Mouse (Mus musculus) stomach, embryonic 14.5 days (tissue): ENCODE data around the gene Gjb3. TPM values are rescaled to one million over a fixed set of nuclear protein-coding genes. Genes with fewer than 3 reads are reported as not detected.

Experiments used
- ATAC-seq: fragments of 200-750 bp; cut with Nextera tagmentation; 2 replicates; pipeline ENCODE4 v1.8.0; 2017; ENCODE audit warnings: low read depth, moderate TSS enrichment; ENCODE audit not compliant: insufficient number of reproducible peaks, insufficient read depth, low FRiP score
- H3K27ac ChIP-seq: fragments of 300-500 bp; sonication (generic); 2 replicates; pipeline ENCODE4 v1.5.1; 2014; ENCODE audit warnings: mild to moderate bottlenecking, low read length, moderate library complexity, mixed read lengths
- H3K27me3 ChIP-seq: fragments of 300-500 bp; sonication (generic); 2 replicates; pipeline ENCODE4 v1.6.1; 2014; ENCODE audit warnings: low read length, control low read depth, mixed read lengths; ENCODE audit not compliant: control insufficient read depth, insufficient read depth
- H3K36me3 ChIP-seq: fragments of 300-500 bp; sonication (generic); 2 replicates; pipeline ENCODE4 v1.6.1; 2014; ENCODE audit warnings: mild to moderate bottlenecking, control low read depth, low read length, moderate library complexity, mixed read lengths; ENCODE audit not compliant: control insufficient read depth, insufficient read depth
- H3K4me1 ChIP-seq: fragments of 300-500 bp; sonication (generic); 2 replicates; pipeline ENCODE4 v1.6.1; 2014; ENCODE audit warnings: low read length, control low read depth, mixed read lengths; ENCODE audit not compliant: control insufficient read depth, insufficient read depth
- H3K4me2 ChIP-seq: fragments of 300-500 bp; sonication (generic); replicated peaks from 2 replicates; pipeline ENCODE4 v1.6.1; 2014; ENCODE audit warnings: low read depth, low read length, control low read depth
- H3K4me3 ChIP-seq: fragments of 300-500 bp; sonication (generic); 2 replicates; pipeline ENCODE4 v1.5.1; 2014; ENCODE audit warnings: low read depth, low read length, control low read depth
- H3K9ac ChIP-seq: fragments of 300-500 bp; sonication (generic); replicated peaks from 2 replicates; pipeline ENCODE4 v1.6.1; 2014; ENCODE audit warnings: low read depth, mild to moderate bottlenecking, control low read depth, low read length, moderate library complexity, mixed read lengths
- H3K9me3 ChIP-seq: fragments of 300-500 bp; sonication (generic); 2 replicates; pipeline ENCODE4 v1.6.1; 2016; ENCODE audit warnings: low read depth, low read length, control low read depth; ENCODE audit not compliant: control insufficient read depth
- WGBS: fragments of 180-500 bp; shearing (Covaris S2); extraction: QIAGEN DNeasy Blood & Tissue Kit; methylation state at CpG from one replicate; pipeline ENCODE4 v1.1.7; 2014; 5-methylcytosine and 5-hydroxymethylcytosine counted together
- polyA plus RNA-seq: library from polyadenylated mRNA; unstranded; fragments of >200 nt; fragmentation: Nextera tagmentation; extraction: Ambion mirVana; gene quantifications from 2 replicates; pipeline ENCODE4 v1.2.1, GENCODE M21; 2014

Gjb3 gene
- polyA plus RNA-seq, 1 experiment from 2014 or later, result 5.2 TPM

DNA sequence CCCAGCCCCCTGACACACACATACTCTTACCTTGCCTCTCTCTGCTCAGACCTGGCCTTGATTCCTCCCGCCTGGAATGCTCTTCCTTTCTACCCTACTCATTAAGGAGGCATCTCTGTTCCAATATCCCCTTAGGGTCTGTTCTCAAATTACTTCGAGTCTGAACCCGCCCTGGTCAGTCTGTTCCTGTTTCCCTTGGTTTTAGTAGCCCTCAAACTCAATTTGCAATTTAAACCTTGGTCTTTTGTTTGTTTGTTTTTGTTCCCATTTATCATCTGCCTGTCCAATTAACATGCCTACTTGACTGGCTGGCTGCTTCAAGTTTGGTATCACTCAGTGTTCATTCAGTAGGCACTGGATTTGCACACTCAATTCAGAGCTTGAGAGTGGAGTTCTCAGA is 1.6 kb downstream of the Gjb3 start:
- H3K4me2 ChIP-seq, result no peak overlapping the region
- WGBS, result 6% methylated on average over 3 of the region's 3 CpGs
- no peak overlapping the region for H3K27ac ChIP-seq
- no peaks in the 10 kb centered on the region for H3K9me3 ChIP-seq
- H3K27me3 ChIP-seq, result peaks cover 34% of the 10 kb centered on the region
- no peak for ATAC-seq
- no peak overlapping the region for H3K9ac ChIP-seq
- H3K4me3 ChIP-seq, result no peak overlapping the region
- H3K36me3 ChIP-seq, result no peaks in the 10 kb centered on the region
- peaks cover 8% of the 10 kb centered on the region; the same call in 1 of the 2 replicates for H3K4me1 ChIP-seq

DNA sequence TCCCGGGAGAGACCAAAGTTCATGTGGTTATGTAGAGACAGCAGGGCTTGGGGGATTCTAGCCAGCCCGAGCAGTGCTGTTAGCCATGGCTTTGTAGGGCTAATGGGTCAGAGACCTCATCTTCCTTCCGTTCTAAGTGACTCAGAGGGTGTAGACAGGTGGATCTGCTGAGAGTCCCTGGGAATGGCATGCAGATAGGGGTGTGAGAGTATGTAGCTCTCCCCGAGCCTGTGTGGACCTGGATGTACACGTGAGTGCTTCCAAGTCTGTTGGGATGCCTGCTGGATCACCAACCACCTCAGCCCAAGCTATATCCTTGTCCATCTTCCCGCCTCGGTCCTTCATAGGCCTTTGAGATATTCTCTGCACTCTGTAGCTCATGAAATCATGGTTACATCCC is 2.3 kb downstream of the Gjb3 start:
- H3K27me3 ChIP-seq, result peaks cover 34% of the 10 kb centered on the region

GRCm38 (mm10) chr4:127327749-127328148 is 2.9 kb downstream of the Gjb3 start:
- no peak overlapping the region for H3K4me2 ChIP-seq
- peaks cover 8% of the 10 kb centered on the region; the same call in 1 of the 2 replicates for H3K4me1 ChIP-seq
- ATAC-seq, result no peak
- WGBS, result 77% methylated on average over 6 of the region's 6 CpGs
- H3K4me3 ChIP-seq, result no peak overlapping the region
- H3K9me3 ChIP-seq, result no peaks in the 10 kb centered on the region
- peaks cover 31% of the 10 kb centered on the region for H3K27me3 ChIP-seq
- H3K9ac ChIP-seq, result no peak overlapping the region
- no peaks in the 10 kb centered on the region for H3K36me3 ChIP-seq
- H3K27ac ChIP-seq, result no peak overlapping the region

More for the DNA sequence above, 2.3 kb downstream of the Gjb3 start:
- Histone ChIP-seq H3K9me3 (no peaks in the 10 kb centered on the region), H3K27ac (no peak overlapping the region), H3K4me1 (peaks cover 8% of the 10 kb centered on the region; the same call in 1 of the 2 replicates), H3K4me2 (no peak overlapping the region), H3K4me3 (no peak overlapping the region), H3K36me3 (no peaks in the 10 kb centered on the region), H3K9ac (no peak overlapping the region)
- no peak for ATAC-seq
- WGBS, result 64% methylated on average over 7 of the region's 7 CpGs

DNA sequence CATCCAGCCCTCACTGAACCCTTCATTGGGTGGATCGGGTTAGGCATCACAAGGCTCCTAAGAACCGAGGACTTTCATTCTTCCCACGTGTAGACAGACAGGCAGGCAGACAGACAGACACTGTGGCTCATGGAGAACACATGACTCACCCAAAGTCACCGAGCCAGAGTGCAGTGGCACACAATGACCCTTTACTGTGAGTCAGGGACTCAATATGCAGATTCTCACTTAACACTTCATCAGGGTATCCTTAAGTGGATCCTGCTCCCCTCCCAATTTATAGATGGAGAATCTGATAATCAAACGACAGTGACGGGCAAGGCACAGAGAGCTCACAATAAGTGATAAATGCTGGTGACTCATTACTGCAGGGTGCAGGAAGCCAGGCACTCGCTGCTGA is 3.4 kb downstream of the Gjb3 start:
- no peak overlapping the region for H3K4me2 ChIP-seq
- 50% methylated on average over 7 of the region's 7 CpGs for WGBS
- no peak overlapping the region for H3K9ac ChIP-seq
- no peak overlapping the region for H3K4me3 ChIP-seq
- H3K36me3 ChIP-seq, result no peaks in the 10 kb centered on the region
- H3K27ac ChIP-seq, result no peak overlapping the region
- peaks cover 30% of the 10 kb centered on the region for H3K27me3 ChIP-seq
- no peak for ATAC-seq
- H3K9me3 ChIP-seq, result no peaks in the 10 kb centered on the region
- H3K4me1 ChIP-seq, result peaks cover 8% of the 10 kb centered on the region; the same call in 1 of the 2 replicates

DNA sequence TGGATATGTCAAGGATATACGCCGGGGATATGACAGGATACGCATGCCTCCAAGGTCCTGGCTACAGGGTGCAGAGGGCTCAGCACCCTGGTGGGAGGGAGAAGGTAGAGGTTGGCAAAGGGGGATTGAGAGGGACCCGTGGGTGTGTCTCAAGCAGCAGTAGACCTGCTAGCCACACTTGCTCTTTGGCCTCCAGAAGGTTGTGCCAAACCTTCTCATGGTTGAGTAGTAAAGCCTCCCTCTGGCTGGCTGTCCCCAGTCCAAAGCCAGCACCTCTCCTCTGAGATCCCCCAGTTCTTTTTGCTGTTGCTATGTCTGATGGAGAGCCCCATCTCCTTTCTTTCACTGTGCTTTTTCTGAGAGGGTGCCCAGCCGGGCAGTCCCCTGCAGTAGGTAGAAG is 5.4 kb downstream of the Gjb3 start:
- Histone ChIP-seq H3K9ac (no peak overlapping the region), H3K27ac (no peak overlapping the region), H3K36me3 (no peaks in the 10 kb centered on the region), H3K27me3 (peaks cover 21% of the 10 kb centered on the region), H3K4me3 (no peak overlapping the region), H3K4me1 (peaks cover 1% of the 10 kb centered on the region; the same call in 1 of the 2 replicates), H3K9me3 (no peaks in the 10 kb centered on the region), H3K4me2 (no peak overlapping the region)
- no peak for ATAC-seq
- 80% methylated on average over 5 of the region's 5 CpGs for WGBS

DNA sequence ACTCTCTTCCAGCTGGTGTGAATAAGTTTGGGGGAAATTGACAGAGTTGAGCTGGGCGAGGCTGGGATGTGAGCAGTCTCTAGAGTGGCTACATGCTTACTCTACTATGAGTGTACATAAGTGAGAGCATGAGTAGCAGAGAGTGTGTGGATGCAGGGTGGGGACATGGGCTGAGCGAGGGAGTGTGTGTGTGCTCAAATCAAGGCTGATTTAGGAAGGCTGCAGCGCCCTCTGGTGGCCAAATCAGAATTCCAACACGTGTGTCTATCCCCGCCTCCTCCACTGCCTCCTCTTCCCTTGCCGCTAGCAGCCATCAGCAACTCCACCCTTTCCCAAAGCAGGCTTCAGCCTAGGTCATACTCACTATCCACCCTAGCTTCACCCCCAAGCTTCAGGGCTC is 5.9 kb downstream of the Gjb3 start:
- Histone ChIP-seq H3K4me3 (no peak overlapping the region), H3K9me3 (no peaks in the 10 kb centered on the region), H3K4me2 (no peak overlapping the region), H3K9ac (no peak overlapping the region), H3K4me1 (no peaks in the 10 kb centered on the region), H3K36me3 (no peaks in the 10 kb centered on the region), H3K27me3 (peaks cover 16% of the 10 kb centered on the region), H3K27ac (no peak overlapping the region)
- peak; percentile 80 for ATAC-seq
- 5% methylated on average over 6 of the region's 6 CpGs for WGBS

GRCm38 (mm10) chr4:127324296-127324695 is 6.3 kb downstream of the Gjb3 start:
- H3K36me3 ChIP-seq, result no peaks in the 10 kb centered on the region

DNA sequence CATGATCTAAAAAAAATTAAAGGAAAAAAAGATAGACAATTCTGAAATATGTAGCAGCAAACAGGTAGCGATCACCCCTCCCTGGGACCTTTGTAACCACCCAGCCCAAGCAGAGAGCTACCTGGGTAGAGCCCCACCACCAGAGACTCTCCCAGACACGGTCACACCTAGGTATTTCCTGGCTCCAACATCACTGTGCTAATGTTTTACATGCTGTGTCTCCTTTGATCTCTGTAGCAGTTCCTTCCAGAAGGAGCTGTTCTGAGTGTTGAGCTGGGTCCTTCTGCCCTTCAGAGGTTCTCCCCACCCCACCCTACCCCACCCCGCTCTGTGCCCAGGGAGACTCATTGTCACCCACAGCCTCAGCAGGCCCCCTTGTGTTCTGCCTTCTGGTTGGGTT is 7.0 kb downstream of the Gjb3 start:
- H3K9ac ChIP-seq, result no peak overlapping the region
- peaks cover 8% of the 10 kb centered on the region for H3K27me3 ChIP-seq
- H3K9me3 ChIP-seq, result no peaks in the 10 kb centered on the region
- WGBS, result 67% methylated on average over 3 of the region's 3 CpGs
- no peaks in the 10 kb centered on the region for H3K36me3 ChIP-seq
- no peaks in the 10 kb centered on the region for H3K4me1 ChIP-seq
- H3K4me2 ChIP-seq, result no peak overlapping the region
- no peak overlapping the region for H3K4me3 ChIP-seq
- no peak for ATAC-seq
- no peak overlapping the region for H3K27ac ChIP-seq

More at GRCm38 (mm10) chr4:127324296-127324695, 6.3 kb downstream of the Gjb3 start:
- Histone ChIP-seq H3K4me1 (no peaks in the 10 kb centered on the region), H3K9me3 (no peaks in the 10 kb centered on the region), H3K4me3 (no peak overlapping the region), H3K9ac (no peak overlapping the region), H3K27ac (no peak overlapping the region), H3K4me2 (no peak overlapping the region), H3K27me3 (peaks cover 13% of the 10 kb centered on the region)
- WGBS, result 76% methylated on average over 10 of the region's 10 CpGs
- ATAC-seq, result no peak

DNA sequence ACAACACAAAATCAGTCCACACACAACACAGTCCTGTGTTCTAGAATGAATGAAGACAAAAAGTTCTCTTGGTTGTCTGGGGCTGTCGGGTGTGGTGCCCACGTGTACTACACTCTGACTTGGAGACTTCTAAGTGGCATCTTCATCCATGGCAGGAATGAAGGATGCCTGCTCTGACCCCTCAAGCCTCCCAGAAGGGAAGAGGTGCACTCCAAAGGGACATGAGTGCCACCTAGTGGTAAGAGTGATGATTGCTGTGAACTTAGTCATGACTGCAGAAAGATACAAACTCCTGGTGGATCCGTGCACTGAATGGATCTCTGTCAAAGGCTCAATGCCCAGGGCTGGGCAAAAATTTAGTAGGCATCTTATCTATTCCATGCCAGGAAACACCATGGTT is 11.0 kb downstream of the Gjb3 start:
- H3K27me3 ChIP-seq, result no peaks in the 10 kb centered on the region
- no peaks in the 10 kb centered on the region for H3K4me1 ChIP-seq
- peak; percentile 34; the same call in 1 of the 2 replicates for ATAC-seq
- no peaks in the 10 kb centered on the region for H3K36me3 ChIP-seq
- H3K27ac ChIP-seq, result no peak overlapping the region
- H3K9me3 ChIP-seq, result no peaks in the 10 kb centered on the region
- H3K4me3 ChIP-seq, result no peak overlapping the region
- no peak overlapping the region for H3K9ac ChIP-seq
- 5% methylated on average over 3 of the region's 3 CpGs for WGBS
- no peak overlapping the region for H3K4me2 ChIP-seq
